Mouse (Mus musculus) liver, adult 2 months (tissue): ENCODE measurements around the gene S100pbp. TPM values are rescaled to one million over a fixed set of nuclear protein-coding genes. Genes with fewer than 3 reads are reported as not detected.

Source experiments
- DNase-seq: peaks from one replicate; pipeline ENCODE4 v3.0.0-alpha.2; 2011; ENCODE audit warnings: low read depth, low spot score; ENCODE audit errors: extremely low read depth
- H3K27ac ChIP-seq: fragments of 200-500 bp; replicated peaks from 2 replicates; pipeline ENCODE4 v1.5.1; 2012; ENCODE audit warnings: low read depth, mild to moderate bottlenecking, control low read depth, inconsistent platforms, low read length; ENCODE audit not compliant: insufficient read depth
- H3K27me3 ChIP-seq: fragments of 200-500 bp; 2 replicates; pipeline ENCODE4 v1.6.1; 2012; ENCODE audit warnings: mild to moderate bottlenecking, moderate library complexity, low read length, inconsistent platforms; ENCODE audit not compliant: control insufficient read depth, insufficient read depth
- H3K36me3 ChIP-seq: fragments of 200-500 bp; 2 replicates; pipeline ENCODE4 v1.6.1; 2012; ENCODE audit warnings: low read length, inconsistent platforms; ENCODE audit not compliant: control insufficient read depth, insufficient read depth
- H3K4me1 ChIP-seq: fragments of 200-500 bp; 2 replicates; pipeline ENCODE4 v1.6.1; 2011; ENCODE audit warnings: low read length; ENCODE audit not compliant: control insufficient read depth, insufficient read depth
- H3K4me3 ChIP-seq: fragments of 200-500 bp; 2 replicates; pipeline ENCODE4 v1.5.1; 2011; ENCODE audit warnings: low read depth, mild to moderate bottlenecking, control low read depth, low read length, moderate library complexity; ENCODE audit not compliant: insufficient read depth
- H3K79me2 ChIP-seq: fragments of 200-500 bp; 2 replicates; pipeline ENCODE4 v1.6.1; 2012; ENCODE audit warnings: inconsistent platforms, mild to moderate bottlenecking, low read length, moderate library complexity; ENCODE audit not compliant: control insufficient read depth, insufficient read depth
- H3K9ac ChIP-seq: fragments of 200-500 bp; 2 replicates; pipeline ENCODE4 v1.6.1; 2012; ENCODE audit warnings: low read depth, mild to moderate bottlenecking, control low read depth, inconsistent platforms, low read length
- CTCF ChIP-seq: fragments of 200-500 bp; IDR thresholded peaks from 2 replicates; pipeline ENCODE4 v1.5.1; 2011; ENCODE audit warnings: low read depth, low read length, control low read depth
- POLR2A ChIP-seq: fragments of 200-500 bp; IDR thresholded peaks from 2 replicates; pipeline ENCODE4 v1.6.1; 2011; ENCODE audit warnings: low read length, control low read depth; ENCODE audit not compliant: insufficient read depth; ENCODE audit errors: extremely low read depth
- WGBS: fragments of 180-500 bp; shearing (Covaris S2); methylation state at CpG from one replicate; pipeline ENCODE4 v1.1.7; 2018; 5-methylcytosine and 5-hydroxymethylcytosine counted together
- polyA plus RNA-seq: library from polyadenylated mRNA; depleted of rRNA; stranded (reverse); fragments of >200 nt; gene quantifications from 2 replicates; pipeline ENCODE4 v1.2.3, GENCODE M21; 2012
- total RNA-seq: library from RNA; depleted of rRNA; stranded (reverse); fragments of >200 nt; gene quantifications from 2 replicates; pipeline ENCODE4 v1.2.3, GENCODE M21; 2014

Gene S100pbp
- total and polyA plus RNA-seq, 2 experiments: 10.0 to 13.4 TPM

- H3K36me3 ChIP-seq: no peaks in the 10 kb centered on the region
- no peaks in the 10 kb centered on the region for H3K79me2 ChIP-seq
- WGBS: 7% methylated on average over 19 of the region's 19 CpGs
- H3K27ac ChIP-seq: no peak overlapping the region; the same call in 1 of the 2 replicates
- DNase-seq: peak; percentile 44
- TF ChIP-seq POLR2A (no peak), CTCF (no peak)
- peaks cover 2% of the 10 kb centered on the region; the same call in 1 of the 2 replicates for H3K4me1 ChIP-seq
- no peak overlapping the region for H3K9ac ChIP-seq
- H3K27me3 ChIP-seq: peaks cover 6% of the 10 kb centered on the region; the same call in 1 of the 2 replicates
- no peak overlapping the region for H3K4me3 ChIP-seq
Measured at GRCm38 (mm10) chr4:129125736-129126451, 63.6 kb downstream of the S100pbp start.

- Histone ChIP-seq H3K9ac (no peak overlapping the region), H3K27ac (no peak overlapping the region), H3K4me1 (peaks cover 2% of the 10 kb centered on the region; the same call in 1 of the 2 replicates), H3K4me3 (no peak overlapping the region), H3K36me3 (no peaks in the 10 kb centered on the region), H3K27me3 (peaks cover 13% of the 10 kb centered on the region), H3K79me2 (no peaks in the 10 kb centered on the region)
- DNase-seq: no peak
- TF ChIP-seq CTCF (no peak), POLR2A (no peak)
- WGBS: 11% methylated on average over 13 of the region's 13 CpGs
Measured at GRCm38 (mm10) chr4:129124652-129125146, 64.8 kb downstream of the S100pbp start.

GRCm38 (mm10) chr4:129122719-129123118, 66.8 kb downstream of the S100pbp start:
- DNase-seq: no peak
- Histone ChIP-seq H3K4me3 (no peak overlapping the region), H3K36me3 (no peaks in the 10 kb centered on the region), H3K27ac (no peak overlapping the region), H3K9ac (no peak overlapping the region), H3K79me2 (no peaks in the 10 kb centered on the region), H3K27me3 (peaks cover 13% of the 10 kb centered on the region), H3K4me1 (0 out of 2 replicates have a peak, but pooled peaks cover 2% of the 10 kb centered on the region)
- WGBS: 18% methylated on average over 8 of the region's 8 CpGs
- TF ChIP-seq CTCF (no peak), POLR2A (no peak)

- DNase-seq: no peak
- peaks cover 13% of the 10 kb centered on the region for H3K27me3 ChIP-seq
- H3K4me3 ChIP-seq: no peak overlapping the region
- H3K79me2 ChIP-seq: no peaks in the 10 kb centered on the region
- no peak overlapping the region for H3K9ac ChIP-seq
- H3K36me3 ChIP-seq: no peaks in the 10 kb centered on the region
- 0 out of 2 replicates have a peak, but pooled peaks cover 2% of the 10 kb centered on the region for H3K4me1 ChIP-seq
- 33% methylated on average over 9 of the region's 9 CpGs for WGBS
- no peak for TF ChIP-seq POLR2A
- TF ChIP-seq CTCF: no peak
- no peak overlapping the region for H3K27ac ChIP-seq
Measured at GRCm38 (mm10) chr4:129122107-129122506, 67.4 kb downstream of the S100pbp start.

- no peak for DNase-seq
- Histone ChIP-seq H3K27me3 (peaks cover 13% of the 10 kb centered on the region), H3K27ac (no peak within 1 kb of the TSS), H3K79me2 (no peaks in the 10 kb centered on the region), H3K4me3 (peak within 1 kb of the TSS; percentile 15; the same call in 1 of the 2 replicates), H3K9ac (no peak within 1 kb of the TSS), H3K36me3 (no peaks in the 10 kb centered on the region), H3K4me1 (0 out of 2 replicates have a peak, but pooled peaks cover 2% of the 10 kb centered on the region)
- TF ChIP-seq POLR2A: no peak
- TF ChIP-seq CTCF: no peak
- WGBS: 6% methylated on average over 12 of the region's 17 CpGs
Measured at GRCm38 (mm10) chr4:129121569-129122086, 67.9 kb downstream of the S100pbp start, which contains the start of gene Hpca. Hpca (minus strand) TSS chr4:129122036.
